Mouse (Mus musculus) stomach, postnatal 0 days (tissue): ENCODE data around the gene Bcl2l10. TPM values are rescaled to one million over a fixed set of nuclear protein-coding genes. Genes with fewer than 3 reads are reported as not detected.
A peak's percentile ranks its signal among the peaks of the same experiment; 100 is the strongest.

Experiments
- ATAC-seq: fragments of 200-750 bp; cut with Nextera tagmentation; 2 replicates; pipeline ENCODE4 v1.8.0; 2017; ENCODE audit not compliant: low FRiP score, low TSS enrichment
- DNase-seq: peaks from one replicate; pipeline ENCODE4 v3.0.0-alpha.2; 2016; ENCODE audit warnings: low spot score
- H3K27ac ChIP-seq: fragments of 300-500 bp; sonication (generic); replicated peaks from 2 replicates; pipeline ENCODE4 v1.5.1; 2014; ENCODE audit warnings: mild to moderate bottlenecking, control low read depth
- H3K27me3 ChIP-seq: fragments of 300-500 bp; sonication (generic); 2 replicates; pipeline ENCODE4 v1.6.1; 2014; ENCODE audit warnings: low read length; ENCODE audit not compliant: control insufficient read depth, insufficient read depth
- H3K36me3 ChIP-seq: fragments of 300-500 bp; sonication (generic); 2 replicates; pipeline ENCODE4 v1.6.1; 2014; ENCODE audit warnings: low read length, mixed read lengths; ENCODE audit not compliant: control insufficient read depth, insufficient read depth
- H3K4me1 ChIP-seq: fragments of 300-500 bp; sonication (generic); replicated peaks from 2 replicates; pipeline ENCODE4 v1.6.1; 2014; ENCODE audit warnings: antibody characterized with exemption; ENCODE audit not compliant: control insufficient read depth, insufficient read depth
- H3K4me2 ChIP-seq: fragments of 300-500 bp; sonication (generic); replicated peaks from 2 replicates; pipeline ENCODE4 v1.6.1; 2014; ENCODE audit warnings: low read depth, mild to moderate bottlenecking, control low read depth, moderate library complexity
- H3K4me3 ChIP-seq: fragments of 300-500 bp; sonication (generic); 2 replicates; pipeline ENCODE4 v1.5.1; 2014; ENCODE audit warnings: low read depth, low read length, control low read depth
- H3K9ac ChIP-seq: fragments of 300-500 bp; sonication (generic); 2 replicates; pipeline ENCODE4 v1.6.1; 2014; ENCODE audit warnings: mild to moderate bottlenecking, low read length, control low read depth, mixed read lengths
- H3K9me3 ChIP-seq: fragments of 300-500 bp; sonication (generic); 2 replicates; pipeline ENCODE4 v1.6.1; 2016; ENCODE audit warnings: low read length; ENCODE audit not compliant: control insufficient read depth
- CTCF ChIP-seq: IDR thresholded peaks from 2 replicates; pipeline ENCODE4 v1.5.1; 2016; ENCODE audit warnings: antibody characterized with exemption, low read depth, mild to moderate bottlenecking, moderate library complexity
- EP300 ChIP-seq: optimal IDR thresholded peaks from 2 replicates; pipeline ENCODE3; 2016; ENCODE audit warnings: antibody characterized with exemption
- WGBS: fragments of 180-500 bp; shearing (Covaris S2); extraction: QIAGEN DNeasy Blood & Tissue Kit; methylation state at CpG from one replicate; pipeline ENCODE4 v1.1.7; 2014; 5-methylcytosine and 5-hydroxymethylcytosine counted together
- polyA plus RNA-seq: library from polyadenylated mRNA; unstranded; fragments of >200 nt; fragmentation: Nextera tagmentation; extraction: Ambion mirVana; gene quantifications from 2 replicates; pipeline ENCODE4 v1.2.1, GENCODE M21; 2015

Gene Bcl2l10
- polyA plus RNA-seq, 1 experiment from 2014 or later, result not detected

- Histone ChIP-seq H3K36me3 (no peaks in the 10 kb centered on the region), H3K27me3 (no peaks in the 10 kb centered on the region), H3K4me2 (no peak overlapping the region), H3K4me3 (no peak overlapping the region), H3K9me3 (no peaks in the 10 kb centered on the region), H3K27ac (no peak overlapping the region), H3K4me1 (no peaks in the 10 kb centered on the region), H3K9ac (no peak overlapping the region)
- ATAC-seq (no peak), DNase-seq (no peak)
- WGBS, result 84% methylated on average over 3 of the region's 3 CpGs
- no peak for TF ChIP-seq CTCF
- no peak for TF ChIP-seq EP300
These were observed 1.1 kb downstream of the Bcl2l10 start for GRCm38 (mm10) chr9:75348641-75349040.

DNA sequence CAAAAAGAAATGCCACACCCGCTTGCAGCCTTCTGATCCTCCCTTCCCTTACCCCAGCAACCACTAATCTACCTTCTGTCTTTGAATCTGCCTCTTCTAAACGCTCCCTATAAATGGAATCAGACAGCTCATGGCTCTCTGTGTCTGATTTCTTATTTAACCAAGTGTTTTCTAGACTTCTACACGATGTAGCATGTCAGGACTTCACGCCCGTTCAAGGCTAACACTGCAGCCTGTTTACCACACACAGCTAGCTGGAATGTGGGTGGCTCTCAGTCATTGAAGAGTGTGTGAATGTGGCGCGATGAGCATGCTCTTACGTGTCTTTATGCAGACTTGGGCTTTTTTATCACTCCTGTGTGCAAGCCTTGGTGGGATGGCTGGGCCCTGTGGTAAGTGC is 5.5 kb downstream of the Bcl2l10 start:
- 54% methylated on average over 8 of the region's 8 CpGs for WGBS
- no peaks in the 10 kb centered on the region for H3K4me1 ChIP-seq
- H3K4me3 ChIP-seq, result no peak overlapping the region
- no peaks in the 10 kb centered on the region for H3K36me3 ChIP-seq
- H3K9ac ChIP-seq, result no peak overlapping the region
- DNase-seq, result no peak
- ATAC-seq, result peak; percentile 61; the same call in 1 of the 2 replicates
- peak overlapping the region; percentile 78 for H3K27ac ChIP-seq
- H3K4me2 ChIP-seq, result no peak overlapping the region
- TF ChIP-seq CTCF (no peak), EP300 (no peak)
- no peaks in the 10 kb centered on the region for H3K27me3 ChIP-seq
- H3K9me3 ChIP-seq, result no peaks in the 10 kb centered on the region

DNA sequence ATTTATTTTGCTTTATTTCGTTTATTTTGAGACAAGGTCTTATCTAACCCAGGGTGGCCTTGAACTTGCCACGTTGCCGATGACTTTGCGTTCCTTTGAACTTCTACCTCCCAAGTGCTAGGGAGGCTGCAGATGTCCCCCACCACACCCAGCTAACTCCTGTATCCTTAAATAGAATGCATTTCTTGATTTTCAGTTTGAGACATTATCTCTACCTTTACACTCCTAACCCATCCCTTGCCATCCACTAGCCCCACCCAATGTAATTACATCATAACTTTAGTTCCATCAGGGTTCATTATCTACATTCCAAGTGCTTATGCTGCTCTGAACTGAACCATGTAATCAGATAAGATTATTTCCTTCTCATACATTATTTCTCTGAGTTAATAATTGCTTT is 8.2 kb downstream of the Bcl2l10 start:
- H3K9me3 ChIP-seq, result no peaks in the 10 kb centered on the region
- ATAC-seq, result no peak
- H3K4me2 ChIP-seq, result no peak overlapping the region
- WGBS, result 78% methylated on average over 4 of the region's 4 CpGs
- no peaks in the 10 kb centered on the region for H3K36me3 ChIP-seq
- DNase-seq, result no peak
- H3K9ac ChIP-seq, result no peak overlapping the region
- TF ChIP-seq CTCF (no peak), EP300 (no peak)
- H3K4me3 ChIP-seq, result no peak overlapping the region
- H3K4me1 ChIP-seq, result no peaks in the 10 kb centered on the region
- H3K27ac ChIP-seq, result no peak overlapping the region
- H3K27me3 ChIP-seq, result no peaks in the 10 kb centered on the region

GRCm38 (mm10) chr9:75357087-75357654 is 9.6 kb downstream of the Bcl2l10 start:
- H3K27me3 ChIP-seq, result no peaks in the 10 kb centered on the region
- WGBS, result 68% methylated on average over 9 of the region's 9 CpGs
- H3K9me3 ChIP-seq, result no peaks in the 10 kb centered on the region
- H3K9ac ChIP-seq, result no peak overlapping the region
- no peak for TF ChIP-seq EP300
- TF ChIP-seq CTCF, result no peak
- no peak for ATAC-seq
- no peaks in the 10 kb centered on the region for H3K4me1 ChIP-seq
- no peak overlapping the region for H3K4me3 ChIP-seq
- H3K4me2 ChIP-seq, result no peak overlapping the region
- no peak for DNase-seq
- no peaks in the 10 kb centered on the region for H3K36me3 ChIP-seq
- H3K27ac ChIP-seq, result no peak overlapping the region

DNA sequence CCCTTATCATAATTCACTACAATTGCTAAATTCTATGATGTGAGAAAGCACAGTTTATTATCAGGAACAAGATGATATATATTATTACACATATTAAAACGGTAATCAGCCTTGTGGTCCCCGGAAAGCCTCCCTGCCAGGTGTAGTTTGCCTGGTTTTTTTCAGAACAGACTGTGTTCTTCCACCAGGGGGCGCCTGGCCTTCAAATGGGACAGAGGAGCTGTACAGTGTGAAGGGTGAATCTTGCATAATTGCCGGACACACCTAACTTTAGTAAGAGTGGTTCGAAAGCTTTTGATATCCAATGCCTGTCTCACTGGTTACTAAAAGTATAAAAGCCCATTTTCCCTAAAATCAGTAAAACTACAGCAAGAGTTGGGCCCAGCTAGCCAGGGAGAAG is 14.1 kb downstream of the Bcl2l10 start:
- H3K9me3 ChIP-seq, result no peaks in the 10 kb centered on the region
- no peaks in the 10 kb centered on the region for H3K27me3 ChIP-seq
- H3K4me3 ChIP-seq, result no peak overlapping the region
- ATAC-seq (peak; percentile 82), DNase-seq (peak; percentile 80)
- peak; percentile 90 for TF ChIP-seq CTCF
- TF ChIP-seq EP300, result no peak
- no peaks in the 10 kb centered on the region for H3K4me1 ChIP-seq
- H3K9ac ChIP-seq, result no peak overlapping the region
- no peaks in the 10 kb centered on the region for H3K36me3 ChIP-seq
- no peak overlapping the region for H3K4me2 ChIP-seq
- no peak overlapping the region for H3K27ac ChIP-seq
- 21% methylated on average over 5 of the region's 5 CpGs for WGBS

DNA sequence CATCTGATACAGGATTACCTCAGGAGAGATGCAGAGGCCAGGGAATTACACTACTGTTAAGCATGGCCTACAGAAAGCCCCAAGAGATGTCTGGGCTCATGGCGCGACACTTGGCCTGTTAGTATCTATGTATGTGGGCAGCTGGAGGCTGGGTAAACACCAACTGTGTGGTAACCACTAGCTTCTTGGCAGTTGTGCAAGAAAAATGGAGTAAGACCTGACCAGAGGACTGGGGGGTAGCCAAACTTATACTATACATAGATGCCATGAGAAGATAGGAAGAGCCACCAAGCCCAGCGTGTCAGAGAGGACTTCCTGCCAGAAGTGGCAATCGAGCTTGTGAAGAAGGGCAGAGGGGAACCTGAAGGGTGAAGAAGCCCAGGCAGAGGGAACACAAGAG is 14.6 kb downstream of the Bcl2l10 start:
- H3K9me3 ChIP-seq, result no peaks in the 10 kb centered on the region
- ATAC-seq (0 out of 2 replicates have a peak, but pooled peaks have one; percentile 32), DNase-seq (no peak)
- no peak overlapping the region for H3K27ac ChIP-seq
- no peaks in the 10 kb centered on the region for H3K27me3 ChIP-seq
- H3K9ac ChIP-seq, result no peak overlapping the region
- no peaks in the 10 kb centered on the region for H3K36me3 ChIP-seq
- H3K4me2 ChIP-seq, result no peak overlapping the region
- WGBS, result 91% methylated on average over 4 of the region's 4 CpGs
- no peak overlapping the region for H3K4me3 ChIP-seq
- no peaks in the 10 kb centered on the region for H3K4me1 ChIP-seq
- no peak for TF ChIP-seq EP300
- no peak for TF ChIP-seq CTCF
